Mouse (Mus musculus) spleen, adult 12 weeks (tissue): ENCODE measurements around the gene Anxa8.

Experiments used
- DNase-seq: peaks from one replicate; pipeline ENCODE4 v3.0.0; 2022; ENCODE audit warnings: low spot score

Anxa8 gene

DNA sequence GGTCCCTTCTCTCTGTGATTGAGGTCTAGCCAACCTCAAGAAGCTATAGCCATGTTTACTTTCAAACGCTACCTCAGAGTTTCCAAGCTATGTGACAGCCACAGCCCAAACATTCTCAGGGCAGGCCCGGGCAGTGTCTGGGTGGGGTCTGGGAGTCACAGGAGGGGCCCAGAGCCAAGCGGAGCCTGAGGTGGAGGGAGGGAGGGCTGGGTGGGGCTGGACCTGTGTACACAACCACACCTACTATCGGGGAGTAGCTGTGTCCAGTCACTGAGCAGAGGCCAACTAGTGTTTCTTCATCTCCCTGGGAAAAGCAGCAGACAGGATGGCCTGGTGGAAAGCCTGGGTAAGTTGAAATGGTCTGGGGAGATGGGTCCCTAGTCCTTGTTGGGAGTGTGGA lies at the start of gene Anxa8:
Anxa8 (plus strand) TSS at position 251 of the 400 bp plus-strand sequence.
- no peak for DNase-seq

DNA sequence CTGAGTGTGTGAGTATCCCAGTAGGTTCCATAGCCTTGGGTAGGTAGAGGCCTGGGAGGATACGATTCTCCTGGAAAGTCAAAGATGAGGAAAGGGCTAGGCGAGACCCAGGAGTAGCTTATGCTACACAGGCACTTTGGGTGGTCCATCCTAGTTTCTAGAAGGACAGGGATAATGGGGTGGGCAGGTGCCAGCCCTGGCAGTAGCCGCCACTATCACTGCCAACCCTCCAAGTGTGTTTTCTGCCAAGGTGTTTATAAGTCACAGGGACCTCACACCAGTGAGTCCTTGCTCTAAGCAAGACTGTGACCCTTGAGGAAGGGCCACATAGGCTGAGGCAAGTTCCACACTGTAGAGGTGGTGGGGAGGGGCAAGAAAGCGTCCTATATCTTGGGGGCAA lies 44.5 kb upstream of the Anxa8 start:
- no peak for DNase-seq

DNA sequence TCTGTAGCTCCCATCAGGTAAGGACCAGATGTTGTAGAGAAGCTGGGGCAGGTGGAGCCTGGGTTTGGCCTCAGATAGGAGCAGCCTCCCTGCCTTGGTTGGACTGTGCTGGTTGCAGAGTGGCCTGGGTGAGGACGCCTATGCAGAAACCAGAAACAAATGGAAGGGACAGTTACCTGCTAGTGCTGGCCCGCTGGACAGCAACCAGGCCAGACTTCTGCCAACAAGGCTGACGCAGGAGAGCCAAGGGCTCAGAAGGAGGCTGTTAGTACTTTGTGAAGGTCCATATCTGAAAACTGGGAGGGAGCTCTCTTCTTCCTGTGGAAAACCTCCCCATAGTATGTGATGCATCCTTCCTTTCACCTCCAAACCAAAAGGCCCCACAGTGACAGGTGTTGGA lies 42.4 kb upstream of the Anxa8 start:
- no peak for DNase-seq

DNA sequence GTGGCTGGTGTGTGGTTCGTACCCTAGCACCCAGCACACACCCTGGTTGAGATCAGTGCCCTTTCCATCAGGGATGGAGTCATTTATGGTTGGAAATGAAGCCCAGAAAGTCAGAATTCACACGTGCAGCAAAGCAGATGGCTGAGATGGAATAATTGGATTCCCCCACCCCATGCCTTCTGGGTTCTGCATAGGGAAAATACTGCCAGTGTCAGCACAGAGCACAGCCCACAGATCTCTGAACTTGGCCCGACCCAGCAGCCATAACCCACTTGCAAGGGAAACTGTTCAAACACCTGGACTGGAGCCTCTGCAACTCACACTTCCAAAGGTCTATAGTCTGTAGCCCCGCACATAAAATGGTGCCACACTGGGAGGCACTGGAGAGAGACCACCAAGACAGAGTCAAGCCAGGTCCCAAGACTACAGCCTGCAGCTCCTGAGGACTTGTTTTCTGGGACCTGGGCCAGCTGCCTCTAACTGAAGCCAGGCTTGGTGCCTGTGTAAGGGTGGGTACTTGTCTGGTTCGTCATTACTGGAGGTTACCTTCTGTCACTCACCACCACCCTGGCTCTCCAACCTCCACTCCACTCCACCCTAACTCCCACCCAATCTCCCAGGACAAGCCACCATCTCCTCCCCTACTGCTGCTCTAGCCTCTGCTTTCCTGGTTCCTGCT lies 35.5 kb upstream of the Anxa8 start:
- no peak for DNase-seq

DNA sequence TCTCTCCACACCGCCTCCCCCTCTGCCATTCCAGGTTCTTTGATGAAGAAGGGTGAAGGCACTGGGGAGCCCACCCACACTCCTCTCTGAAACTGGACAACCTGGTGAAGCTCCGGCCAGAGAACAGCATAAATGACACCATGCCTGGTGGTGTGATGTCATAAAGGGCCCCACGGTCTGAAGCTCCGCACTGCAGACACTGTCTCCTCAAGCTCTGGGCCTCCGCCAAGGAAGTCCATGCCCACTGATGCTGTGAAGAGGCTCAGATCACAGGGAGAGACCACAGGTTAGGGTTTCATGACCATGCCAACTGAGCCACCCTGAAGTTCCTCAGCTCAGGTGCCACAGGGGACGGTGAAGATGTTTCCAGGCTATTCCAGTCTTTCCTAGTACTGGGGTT lies 33.3 kb upstream of the Anxa8 start, which contains the start of gene Antxrl:
Antxrl (plus strand) TSS at position 192 of the 400 bp plus-strand sequence.
- DNase-seq = no peak

DNA sequence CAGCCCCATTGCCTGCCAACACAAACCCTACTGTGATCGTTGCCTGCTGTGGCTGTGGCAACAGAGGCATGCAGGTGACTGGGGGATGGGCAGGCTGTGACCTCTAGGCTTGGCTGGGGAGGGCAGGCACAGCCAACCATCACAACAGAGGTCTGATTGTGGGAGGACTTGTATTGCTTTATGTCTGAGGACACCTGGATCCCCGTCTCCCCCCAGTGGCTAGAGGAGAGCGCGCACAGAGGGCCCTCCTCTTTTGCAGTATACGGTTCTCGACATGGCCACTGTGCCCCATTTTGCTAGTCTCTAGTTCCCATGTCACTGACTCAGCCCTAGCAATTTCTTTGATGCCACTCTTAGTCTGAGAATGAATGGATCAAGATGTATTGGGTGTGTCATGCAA lies 14.1 kb upstream of the Anxa8 start:
- no peak for DNase-seq

DNA sequence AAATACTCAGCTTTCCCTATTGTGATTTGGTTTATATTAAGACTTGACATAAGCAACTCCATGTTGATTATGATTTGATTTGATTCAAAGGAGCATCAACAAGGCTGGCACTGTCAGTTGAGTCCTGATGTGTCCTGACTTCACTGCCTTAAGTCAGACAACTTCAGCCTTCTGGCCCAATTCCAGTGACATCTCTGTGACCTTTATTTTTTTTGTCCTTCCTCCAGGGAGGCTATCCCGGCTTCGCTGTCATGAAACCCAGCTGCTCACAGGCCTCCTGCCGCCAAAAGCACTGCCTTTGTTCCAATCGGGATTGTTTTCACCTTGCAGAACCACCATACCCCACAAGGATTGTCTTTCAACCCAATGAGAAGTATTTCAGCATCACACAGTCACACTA lies 10.4 kb upstream of the Anxa8 start:
- DNase-seq = no peak

DNA sequence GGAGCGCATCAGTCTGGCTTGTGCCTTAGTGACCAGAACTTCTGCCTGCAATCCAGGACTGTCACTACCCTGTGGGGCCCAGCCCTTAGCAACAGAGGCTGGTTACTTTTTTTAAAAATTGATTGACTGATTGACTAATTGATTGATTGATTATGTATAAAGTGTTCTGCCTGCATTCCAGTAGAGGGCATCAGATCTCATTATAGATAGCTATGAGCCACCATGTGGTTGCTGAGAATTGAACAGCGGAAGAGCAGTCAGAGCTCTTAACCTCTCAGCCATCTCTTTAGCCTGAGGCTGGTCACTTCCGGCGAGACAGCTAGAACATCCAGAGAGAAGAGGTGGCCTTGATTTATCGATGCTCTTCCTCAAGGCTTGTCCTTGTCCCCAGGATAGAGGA lies 8.6 kb upstream of the Anxa8 start:
- DNase-seq = no peak

DNA sequence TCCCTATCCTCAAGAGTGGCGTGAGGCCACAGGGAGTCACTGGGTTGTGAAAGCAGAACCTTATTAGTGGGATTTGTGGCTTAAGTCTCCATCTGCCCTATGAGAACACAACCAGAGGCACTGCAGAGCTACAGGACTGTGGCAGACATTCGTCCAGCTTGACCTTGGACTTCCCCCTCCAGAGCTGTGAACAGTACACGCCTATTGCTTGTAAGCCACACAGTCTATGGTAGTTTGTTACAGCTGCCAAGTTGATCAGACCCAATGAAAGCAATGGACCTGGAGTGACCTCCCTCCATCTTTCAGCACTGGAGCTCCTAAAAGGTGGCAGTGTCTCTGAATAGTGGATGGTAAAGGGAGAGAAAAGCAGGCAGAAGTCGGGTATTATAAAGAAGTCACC lies 7.5 kb upstream of the Anxa8 start:
- DNase-seq = no peak

DNA sequence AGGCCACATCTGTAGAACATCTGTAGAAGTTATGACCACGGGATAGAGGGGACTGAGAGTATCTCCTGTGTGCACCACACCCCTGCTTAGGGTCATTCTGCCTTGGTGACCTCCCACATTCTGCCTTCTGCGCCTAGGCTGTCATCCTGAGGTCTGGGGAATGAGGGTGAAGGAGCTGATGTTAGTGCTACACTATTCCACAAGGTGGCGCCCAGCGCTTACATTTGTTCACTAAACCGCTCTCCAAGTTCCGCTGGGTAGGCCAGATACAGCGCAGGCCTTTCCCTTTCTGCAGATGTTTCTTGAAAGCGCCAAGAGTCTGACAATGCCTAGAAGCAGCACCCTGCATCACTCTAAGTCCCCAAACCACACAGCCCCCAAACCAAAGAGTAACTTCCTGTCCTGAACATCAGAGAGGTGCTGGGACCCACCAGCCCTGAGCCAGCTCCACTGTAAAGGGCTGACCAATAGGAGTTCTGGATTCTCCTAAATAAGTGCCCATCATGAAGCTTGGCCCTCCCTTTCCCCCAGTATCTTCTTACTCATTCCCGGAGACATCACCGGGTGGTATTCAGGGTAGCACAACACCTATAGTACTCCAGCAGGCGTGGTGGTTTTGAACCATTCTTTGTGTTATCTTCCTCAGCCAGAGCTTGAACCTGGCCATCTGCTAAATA lies 5.3 kb upstream of the Anxa8 start:
- no peak for DNase-seq

DNA sequence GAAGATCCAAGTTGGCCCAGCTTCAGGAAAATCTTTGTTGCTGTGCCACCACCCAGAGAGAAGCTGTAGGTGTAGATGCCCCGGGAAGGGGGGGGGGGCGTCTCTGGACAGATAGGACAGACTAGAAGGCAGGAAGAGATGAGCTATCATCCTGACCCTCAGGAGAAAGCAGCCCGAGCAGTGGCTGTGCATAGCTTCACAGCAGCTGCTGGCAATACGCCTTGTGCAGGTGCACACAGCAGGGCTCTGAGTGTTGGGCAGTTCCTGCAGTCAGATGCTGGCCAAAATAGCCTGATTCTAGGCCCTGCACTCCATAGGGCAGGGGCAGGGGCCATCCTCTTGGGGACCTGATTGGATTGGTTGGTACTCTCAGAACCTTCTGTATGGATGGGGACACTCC lies 1.0 kb downstream of the Anxa8 start:
- no peak for DNase-seq

DNA sequence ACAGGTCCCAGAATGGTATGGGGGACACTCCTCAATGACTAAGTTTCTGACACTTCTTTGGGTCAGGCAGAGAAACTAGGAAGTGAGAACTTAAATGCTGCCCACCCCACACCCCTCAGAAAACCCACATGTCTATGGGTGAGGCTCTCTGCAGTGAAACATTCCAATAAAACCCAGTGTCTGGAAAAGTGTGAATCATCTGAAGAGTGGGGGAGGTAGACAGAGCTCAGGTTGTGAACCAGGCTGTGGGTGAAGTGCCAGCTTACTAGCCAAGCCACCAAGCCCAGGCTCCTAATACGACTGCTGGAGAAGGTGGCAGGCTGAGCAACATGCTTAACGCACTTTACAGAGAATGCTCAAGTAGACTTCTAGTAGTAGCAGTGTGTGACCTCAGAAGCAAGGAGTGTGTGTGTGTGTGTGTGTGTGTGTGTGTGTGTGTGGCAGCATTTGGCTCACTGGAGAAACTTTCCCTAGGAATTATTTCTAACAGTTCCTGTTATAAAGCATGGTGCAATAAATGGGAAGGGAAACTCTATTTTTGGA lies 2.1 kb downstream of the Anxa8 start:
- no peak for DNase-seq

DNA sequence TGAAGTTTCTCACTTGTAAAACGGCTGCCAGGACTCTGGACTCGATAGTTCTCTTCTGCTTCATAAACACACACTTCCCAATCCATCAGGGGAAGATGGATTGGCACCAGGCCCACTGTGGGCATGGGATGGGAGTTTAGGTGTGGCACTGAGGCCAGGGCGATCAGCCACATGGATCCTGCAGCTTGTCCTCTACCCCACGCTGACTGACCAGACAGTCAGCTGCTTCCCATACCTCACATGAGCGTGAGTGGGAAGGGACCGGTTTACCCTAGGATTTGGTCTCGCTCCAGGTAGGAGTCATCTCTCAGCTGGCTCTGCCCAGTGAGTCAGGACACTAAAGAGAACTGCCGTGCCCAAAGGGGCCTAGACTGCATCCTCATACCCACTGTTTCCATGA lies 4.0 kb downstream of the Anxa8 start:
- no peak for DNase-seq

DNA sequence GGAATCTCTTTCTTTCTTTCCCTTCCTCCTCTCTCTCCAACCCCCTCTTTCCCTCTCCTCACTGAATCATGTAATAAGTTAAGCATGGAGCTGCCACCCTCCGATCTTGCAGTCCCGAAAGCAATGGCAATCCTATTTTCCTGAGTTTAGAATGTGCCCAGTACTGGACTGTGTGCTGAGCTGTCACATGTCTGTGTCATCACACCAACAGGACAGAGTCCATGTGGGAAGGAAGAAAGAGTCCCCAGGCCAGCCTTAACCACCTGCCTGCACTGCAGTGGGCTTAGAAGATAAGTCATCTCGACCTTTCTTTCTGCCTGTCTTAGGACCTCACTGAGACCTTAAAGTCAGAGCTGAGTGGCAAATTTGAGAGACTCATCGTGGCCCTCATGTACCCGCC lies 5.7 kb downstream of the Anxa8 start:
- no peak for DNase-seq

DNA sequence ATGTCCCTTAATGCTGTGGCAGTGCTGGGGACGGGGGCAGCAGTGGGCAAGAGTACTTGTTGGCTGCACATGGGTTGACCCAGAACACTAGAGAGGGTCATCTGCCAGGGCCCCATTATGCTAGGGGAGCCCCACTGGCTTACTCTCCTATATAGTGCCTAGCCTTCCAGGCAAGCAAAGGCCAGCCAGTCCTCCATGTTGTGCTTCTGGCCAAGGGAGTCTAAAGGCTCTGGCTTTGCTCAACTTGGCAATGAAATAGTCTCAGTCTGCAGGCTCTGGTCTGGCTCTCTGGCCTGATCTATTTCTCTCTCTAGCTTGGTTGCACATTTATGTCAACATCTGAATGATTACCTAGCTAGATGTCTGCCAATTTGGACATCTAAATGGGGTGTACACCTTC lies 7.1 kb downstream of the Anxa8 start:
- no peak for DNase-seq

DNA sequence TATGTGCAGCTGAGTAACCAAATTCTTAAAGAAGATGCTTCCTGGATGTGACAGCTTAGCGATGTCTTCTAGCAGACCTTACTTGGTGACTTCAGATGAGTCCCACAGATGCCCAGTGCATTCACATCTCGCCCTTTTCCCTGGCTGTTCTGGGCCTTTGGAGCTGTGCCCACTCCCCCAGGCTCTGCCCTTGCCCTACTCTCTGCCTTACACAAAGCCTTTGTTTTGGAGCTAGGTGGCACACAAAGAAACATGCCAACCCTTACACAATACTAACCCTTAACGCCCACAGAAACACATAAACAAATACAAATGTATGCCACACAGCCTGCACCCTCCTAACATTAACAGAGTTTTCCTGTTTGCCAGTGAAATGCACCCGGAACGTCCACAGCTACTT lies 10.4 kb downstream of the Anxa8 start:
- no peak for DNase-seq

DNA sequence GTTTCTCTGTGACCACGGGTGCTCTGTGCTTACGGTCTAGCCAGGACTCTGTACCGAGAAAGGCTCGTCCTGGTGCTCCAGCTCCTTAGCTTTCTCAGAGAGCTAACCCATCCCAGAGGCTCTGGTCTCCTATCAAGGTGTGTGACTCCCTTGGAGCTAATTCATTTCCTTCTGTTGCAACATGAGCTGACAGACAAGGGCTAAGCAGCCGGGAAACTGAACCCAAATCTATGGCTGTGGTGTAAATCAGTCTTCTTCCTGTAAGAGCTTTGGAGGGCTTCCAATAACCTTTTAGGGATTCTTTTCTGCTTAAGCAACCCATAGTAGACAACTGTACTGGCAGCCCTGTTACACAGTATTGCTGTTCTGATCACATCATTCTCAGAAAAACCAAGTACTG lies 16.8 kb downstream of the Anxa8 start, which contains the start of gene A630023A22Rik:
A630023A22Rik (minus strand) TSS at position 154 of the 400 bp plus-strand sequence.
- DNase-seq = no peak

DNA sequence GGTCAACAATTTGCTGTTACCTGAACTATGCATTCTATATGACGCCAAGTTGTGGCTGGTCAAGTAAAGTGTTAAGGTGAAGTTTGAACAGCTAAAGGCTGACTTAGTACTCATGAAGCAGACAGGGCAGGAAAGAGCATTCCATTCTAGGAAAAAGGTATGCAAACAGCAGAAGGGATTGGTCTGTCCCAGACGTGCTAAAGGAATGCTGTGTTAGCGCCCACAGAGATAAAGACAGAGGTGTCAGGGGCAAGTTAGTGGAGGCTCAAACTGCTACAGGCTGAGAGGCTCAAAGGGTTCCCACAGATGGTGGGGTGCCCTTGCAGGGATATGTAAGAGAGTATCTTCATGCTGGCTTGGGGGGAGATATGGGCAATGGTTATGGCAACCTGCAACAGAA lies 18.1 kb downstream of the Anxa8 start:
- no peak for DNase-seq

DNA sequence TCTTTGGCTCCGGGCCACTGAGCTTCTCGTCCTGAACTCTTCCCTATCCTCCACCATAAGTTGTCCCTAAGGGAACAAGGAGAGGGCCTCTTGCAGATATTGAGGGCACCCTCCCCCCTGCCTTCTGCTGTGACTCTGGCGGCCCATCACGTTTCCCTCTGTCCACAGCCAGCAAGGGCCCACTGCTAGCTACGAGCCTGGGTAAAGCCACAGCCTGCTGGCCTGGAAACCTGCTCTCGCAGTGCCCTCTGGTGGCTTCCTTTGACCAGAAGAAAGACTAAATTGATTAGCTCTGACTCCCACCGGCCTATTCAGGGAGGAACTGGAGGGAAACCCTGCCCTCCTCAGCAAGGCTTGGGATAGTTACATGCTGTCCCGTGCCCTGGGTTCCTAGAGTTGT lies 19.1 kb downstream of the Anxa8 start:
- no peak for DNase-seq

DNA sequence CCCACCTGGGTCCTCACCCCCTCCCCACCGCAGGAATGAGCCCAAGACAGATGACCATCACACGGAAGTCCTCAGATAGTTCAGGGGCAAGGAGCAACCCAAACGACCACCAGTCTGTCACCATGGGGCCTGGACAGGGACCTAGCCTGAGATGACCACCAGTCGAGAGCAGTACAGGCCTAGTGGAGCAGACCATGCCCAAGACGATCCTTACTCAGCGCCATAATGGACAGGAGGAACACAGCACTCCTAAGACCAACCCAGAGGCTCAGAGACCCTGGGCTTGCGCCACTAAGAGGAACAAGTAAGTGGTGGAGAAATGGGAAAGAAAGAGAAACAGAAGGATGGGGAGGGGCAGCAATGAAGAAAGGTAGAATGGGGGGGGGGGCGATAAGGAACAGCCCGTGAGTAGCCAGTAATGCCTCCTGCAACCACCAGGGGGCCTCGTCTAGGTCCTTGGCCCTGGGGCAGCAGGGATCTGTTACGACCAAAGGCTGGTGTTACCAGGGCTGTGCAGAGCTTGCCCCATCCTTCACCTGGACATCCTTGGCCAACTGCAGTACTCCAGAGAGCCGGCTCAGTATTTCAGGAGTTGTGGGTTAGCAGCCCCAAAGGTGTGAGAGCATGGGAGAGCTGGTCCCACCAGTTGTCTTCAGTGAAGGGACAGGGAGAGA lies 20.7 kb downstream of the Anxa8 start:
- DNase-seq = no peak

DNA sequence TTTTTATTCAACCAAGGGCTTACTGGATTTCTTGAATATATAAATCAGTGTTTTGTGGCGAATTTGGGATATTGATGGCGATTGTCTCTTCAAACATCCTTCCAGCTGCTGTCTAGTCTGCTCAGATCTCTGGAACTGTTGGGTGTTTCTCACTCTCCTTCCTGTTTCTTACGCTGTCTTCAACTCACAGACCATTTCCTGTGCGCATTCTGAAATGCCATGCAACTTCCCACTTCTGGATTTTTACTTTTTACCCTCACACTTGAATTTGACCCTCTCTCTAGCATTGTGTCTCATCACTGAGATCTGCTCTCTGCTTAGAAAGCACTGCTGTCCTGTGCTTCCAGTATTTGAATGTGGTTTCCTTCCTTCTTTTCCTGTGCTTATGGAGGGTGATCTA lies 21.8 kb downstream of the Anxa8 start:
- no peak for DNase-seq

DNA sequence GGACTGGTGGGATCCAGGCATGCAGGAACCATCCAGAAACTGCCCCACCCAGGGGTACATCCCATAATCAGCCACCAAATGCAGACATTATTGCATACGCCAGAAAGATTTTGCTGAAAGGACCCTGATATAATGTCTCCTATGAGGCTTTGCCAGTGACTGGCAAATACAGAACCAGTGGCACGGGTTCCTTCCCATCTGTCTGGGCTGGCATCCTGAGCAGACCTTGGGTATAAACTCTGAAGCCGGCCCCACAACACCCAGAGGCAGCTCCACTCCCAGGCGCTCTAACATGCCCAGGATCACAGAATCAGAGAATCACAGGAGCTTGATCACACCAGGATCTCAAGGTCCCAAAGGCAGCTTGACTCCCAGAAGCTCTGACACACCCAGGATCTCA lies 28.5 kb downstream of the Anxa8 start:
- no peak for DNase-seq
